Mouse (Mus musculus): ENCODE results near the gene Scyl1. TPM values are rescaled to one million over a fixed set of nuclear protein-coding genes. Genes with fewer than 3 reads are reported as not detected.

Gene Scyl1
- polyA plus RNA-seq, 1 experiment from 2014 or later: 80.0 TPM

DNA sequence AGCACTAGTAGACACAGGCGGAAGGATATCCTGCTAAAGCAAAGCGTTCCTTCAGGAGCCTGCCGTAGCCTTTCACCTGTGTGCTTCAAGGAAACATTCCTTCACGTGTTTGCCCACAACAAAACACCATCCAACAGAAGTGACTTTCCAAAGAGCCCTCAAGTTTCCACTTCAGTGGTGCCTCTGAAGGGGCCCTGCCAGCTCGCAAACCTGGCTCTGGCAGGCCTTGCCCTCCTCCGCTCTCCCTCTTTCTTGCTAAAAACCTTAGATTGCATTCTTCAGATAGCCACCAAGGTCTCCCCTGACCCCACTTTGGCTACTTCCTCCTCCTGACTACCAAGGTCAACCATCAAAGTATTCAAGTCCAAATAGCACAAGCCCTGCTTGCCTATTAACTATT is 10.3 kb upstream of the Scyl1 start:
- no peak overlapping the region for H3K9ac ChIP-seq
- H3K4me2 ChIP-seq (replicated peaks): no peak overlapping the region
- no peaks in the 10 kb centered on the region for H3K36me3 ChIP-seq
- no peak for ATAC-seq (ENCODE audit: insufficient number of reproducible peaks, insufficient read depth, low FRiP score, low TSS enrichment)
- no peaks in the 10 kb centered on the region for H3K9me3 ChIP-seq
- no peaks in the 10 kb centered on the region for H3K4me1 ChIP-seq
- H3K27me3 ChIP-seq: no peaks in the 10 kb centered on the region
- WGBS: 87% methylated on average over 6 of the region's 6 CpGs
- H3K27ac ChIP-seq: no peak overlapping the region
- H3K4me3 ChIP-seq: no peak overlapping the region

DNA sequence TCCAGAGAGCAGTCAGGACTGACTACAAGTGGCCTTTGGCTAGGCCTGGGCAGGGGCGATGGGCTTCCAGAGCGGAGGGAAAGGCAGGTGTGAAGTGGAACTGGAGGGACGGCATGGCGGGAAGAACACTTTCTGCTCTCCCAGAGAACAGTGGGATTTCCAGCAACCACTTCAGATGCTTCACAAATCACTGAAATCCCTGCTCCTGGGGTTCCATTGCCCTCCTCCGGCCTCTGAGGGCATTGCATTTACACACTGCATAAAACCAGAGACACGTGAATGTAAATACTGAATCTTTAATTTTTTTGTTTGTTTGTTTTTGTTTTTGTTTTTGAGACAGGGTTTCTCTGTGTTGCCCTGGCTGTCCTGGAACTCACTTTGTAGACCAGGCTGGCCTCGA is 9.0 kb upstream of the Scyl1 start:
- 71% methylated on average over 7 of the region's 7 CpGs for WGBS
- no peaks in the 10 kb centered on the region for H3K4me1 ChIP-seq
- H3K4me3 ChIP-seq: no peak overlapping the region
- no peak overlapping the region for H3K4me2 ChIP-seq (replicated peaks)
- no peak overlapping the region for H3K9ac ChIP-seq
- no peak overlapping the region for H3K27ac ChIP-seq
- no peaks in the 10 kb centered on the region for H3K36me3 ChIP-seq
- H3K9me3 ChIP-seq: no peaks in the 10 kb centered on the region
- ATAC-seq (ENCODE audit: insufficient number of reproducible peaks, insufficient read depth, low FRiP score, low TSS enrichment): no peak
- no peaks in the 10 kb centered on the region for H3K27me3 ChIP-seq

- H3K36me3 ChIP-seq: no peaks in the 10 kb centered on the region
- no peak overlapping the region for H3K9ac ChIP-seq
- no peaks in the 10 kb centered on the region for H3K27me3 ChIP-seq
- H3K9me3 ChIP-seq: no peaks in the 10 kb centered on the region
- no peak overlapping the region for H3K4me2 ChIP-seq (replicated peaks)
- no peak for ATAC-seq (ENCODE audit: insufficient number of reproducible peaks, insufficient read depth, low FRiP score, low TSS enrichment)
- H3K27ac ChIP-seq: no peak overlapping the region
- H3K4me1 ChIP-seq: no peaks in the 10 kb centered on the region
- no peak overlapping the region for H3K4me3 ChIP-seq
- 51% methylated on average over 8 of the region's 8 CpGs for WGBS
Measured at GRCm38 (mm10) chr19:5778312-5778711, 7.1 kb upstream of the Scyl1 start.

- H3K36me3 ChIP-seq: no peaks in the 10 kb centered on the region
- H3K4me2 ChIP-seq (replicated peaks): no peak overlapping the region
- no peak overlapping the region for H3K9ac ChIP-seq
- H3K9me3 ChIP-seq: no peaks in the 10 kb centered on the region
- H3K4me1 ChIP-seq: no peaks in the 10 kb centered on the region
- H3K27ac ChIP-seq: no peak overlapping the region
- no peaks in the 10 kb centered on the region for H3K27me3 ChIP-seq
- no peak overlapping the region for H3K4me3 ChIP-seq
- ATAC-seq (ENCODE audit: insufficient number of reproducible peaks, insufficient read depth, low FRiP score, low TSS enrichment): no peak
- 75% methylated on average over 9 of the region's 9 CpGs for WGBS
Measured at GRCm38 (mm10) chr19:5777387-5778032, 6.3 kb upstream of the Scyl1 start.

DNA sequence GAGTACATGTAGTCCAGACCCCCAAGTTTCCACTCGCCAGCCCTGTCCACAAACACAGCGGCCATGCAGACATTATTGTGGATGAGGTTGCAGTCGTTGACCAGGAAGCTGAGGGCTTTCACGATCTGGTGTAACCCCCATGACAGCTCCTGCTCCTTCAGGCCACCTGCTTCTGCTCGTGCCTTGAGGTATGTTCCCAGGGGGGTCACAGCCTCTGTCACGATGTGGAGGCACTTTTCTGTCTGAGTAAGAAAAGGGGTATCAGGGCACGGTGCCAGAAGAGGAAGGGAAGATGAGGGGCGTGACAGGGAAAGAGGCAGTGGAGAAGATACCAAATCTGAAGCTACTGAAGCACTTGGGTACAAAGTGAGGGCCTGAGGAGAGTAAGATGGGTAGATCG is 908 bp downstream of the Scyl1 start:
- no peaks in the 10 kb centered on the region for H3K27me3 ChIP-seq
- peak overlapping the region; percentile 88 for H3K4me2 ChIP-seq (replicated peaks)
- peaks cover 40% of the 10 kb centered on the region for H3K36me3 ChIP-seq
- WGBS: 43% methylated on average over 9 of the region's 9 CpGs
- ATAC-seq (ENCODE audit: insufficient number of reproducible peaks, insufficient read depth, low FRiP score, low TSS enrichment): no peak
- no peaks in the 10 kb centered on the region for H3K9me3 ChIP-seq
- H3K4me1 ChIP-seq: peaks cover 11% of the 10 kb centered on the region
- H3K9ac ChIP-seq: peak overlapping the region; percentile 92
- peak overlapping the region; percentile 82 for H3K27ac ChIP-seq
- peak overlapping the region; percentile 88 for H3K4me3 ChIP-seq

DNA sequence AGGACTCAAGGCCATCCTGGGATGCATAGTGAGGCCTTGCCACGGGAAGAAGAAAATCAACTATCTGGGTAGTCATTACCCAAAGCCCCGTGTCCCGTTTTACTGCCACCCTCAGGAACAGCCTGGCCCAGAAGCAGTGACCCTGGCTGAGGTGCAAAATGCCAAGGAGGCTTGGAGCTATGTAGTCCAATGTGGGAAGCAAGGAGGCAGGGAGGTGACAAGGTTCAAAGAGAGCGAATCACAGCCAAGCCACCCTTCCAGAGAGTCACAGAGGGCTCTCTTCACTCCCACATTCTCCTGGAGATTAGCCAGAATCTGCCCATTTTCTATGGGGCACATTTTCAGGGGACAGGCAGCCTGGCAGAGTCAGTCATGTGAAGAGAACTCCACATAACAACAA is 3.9 kb downstream of the Scyl1 start:
- no peaks in the 10 kb centered on the region for H3K27me3 ChIP-seq
- H3K9me3 ChIP-seq: no peaks in the 10 kb centered on the region
- no peak overlapping the region for H3K9ac ChIP-seq
- no peak overlapping the region for H3K4me3 ChIP-seq
- H3K4me1 ChIP-seq: peaks cover 11% of the 10 kb centered on the region
- ATAC-seq (ENCODE audit: insufficient number of reproducible peaks, insufficient read depth, low FRiP score, low TSS enrichment): no peak
- WGBS: 97% methylated on average over 4 of the region's 4 CpGs
- H3K4me2 ChIP-seq (replicated peaks): no peak overlapping the region
- no peak overlapping the region for H3K27ac ChIP-seq
- H3K36me3 ChIP-seq: peaks cover 67% of the 10 kb centered on the region

GRCm38 (mm10) chr19:5763163-5763562 is 8.1 kb downstream of the Scyl1 start:
- Histone ChIP-seq H3K27me3 (peaks cover 6% of the 10 kb centered on the region), H3K9me3 (no peaks in the 10 kb centered on the region), H3K4me2 (replicated peaks) (no peak overlapping the region), H3K4me1 (no peaks in the 10 kb centered on the region), H3K36me3 (peaks cover 93% of the 10 kb centered on the region), H3K9ac (no peak overlapping the region), H3K4me3 (no peak overlapping the region), H3K27ac (no peak overlapping the region)
- no peak for ATAC-seq (ENCODE audit: insufficient number of reproducible peaks, insufficient read depth, low FRiP score, low TSS enrichment)
- 92% methylated on average over 6 of the region's 6 CpGs for WGBS

GRCm38 (mm10) chr19:5758878-5759403 is 12.3 kb downstream of the Scyl1 start:
- no peaks in the 10 kb centered on the region for H3K9me3 ChIP-seq
- ATAC-seq (ENCODE audit: insufficient number of reproducible peaks, insufficient read depth, low FRiP score, low TSS enrichment): no peak
- no peak overlapping the region for H3K4me2 ChIP-seq (replicated peaks)
- no peak overlapping the region for H3K4me3 ChIP-seq
- H3K27me3 ChIP-seq: peaks cover 40% of the 10 kb centered on the region
- H3K4me1 ChIP-seq: peaks cover 14% of the 10 kb centered on the region
- H3K27ac ChIP-seq: no peak overlapping the region; the same call in 1 of the 2 replicates
- peaks cover 71% of the 10 kb centered on the region for H3K36me3 ChIP-seq
- 88% methylated on average over 14 of the region's 14 CpGs for WGBS
- no peak overlapping the region for H3K9ac ChIP-seq

- Histone ChIP-seq H3K27me3 (peaks cover 57% of the 10 kb centered on the region), H3K4me1 (peaks cover 14% of the 10 kb centered on the region), H3K4me2 (replicated peaks) (peak overlapping the region; percentile 45), H3K9me3 (no peaks in the 10 kb centered on the region), H3K27ac (no peak overlapping the region; the same call in 1 of the 2 replicates), H3K36me3 (peaks cover 61% of the 10 kb centered on the region), H3K4me3 (peak overlapping the region; percentile 21), H3K9ac (peak overlapping the region; percentile 32)
- no peak for ATAC-seq (ENCODE audit: insufficient number of reproducible peaks, insufficient read depth, low FRiP score, low TSS enrichment)
- 16% methylated on average over 34 of the region's 36 CpGs for WGBS
Measured at GRCm38 (mm10) chr19:5756991-5757636, 14.1 kb downstream of the Scyl1 start.

DNA sequence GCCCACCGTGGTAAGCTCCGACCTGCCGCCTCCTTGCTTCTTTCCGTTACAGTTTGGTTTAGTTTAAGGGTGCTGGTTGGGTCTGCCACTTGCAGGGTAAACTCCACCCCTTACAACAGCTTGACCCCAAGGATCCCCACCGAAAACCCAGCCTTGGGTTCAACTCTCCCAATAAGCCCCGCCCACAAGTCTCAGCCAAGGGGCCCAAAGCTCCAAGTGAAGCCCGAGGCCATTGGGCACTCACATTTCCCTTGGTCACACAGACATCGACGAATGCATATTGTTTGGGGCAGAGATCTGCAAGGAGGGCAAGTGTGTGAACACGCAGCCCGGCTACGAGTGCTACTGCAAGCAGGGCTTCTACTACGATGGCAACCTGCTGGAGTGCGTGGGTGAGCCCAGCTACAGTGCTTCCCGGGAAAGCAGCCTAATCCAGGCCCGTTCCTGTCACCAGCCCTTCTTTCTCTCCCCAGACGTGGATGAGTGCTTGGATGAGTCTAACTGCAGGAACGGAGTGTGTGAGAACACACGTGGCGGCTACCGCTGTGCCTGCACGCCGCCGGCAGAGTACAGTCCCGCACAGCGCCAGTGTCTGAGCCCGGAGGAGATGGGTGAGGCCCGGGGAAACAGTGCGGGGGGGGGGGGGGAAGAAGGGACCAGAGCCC is 14.8 kb downstream of the Scyl1 start:
- 9% methylated on average over 28 of the region's 29 CpGs for WGBS
- H3K4me1 ChIP-seq: peaks cover 17% of the 10 kb centered on the region
- no peak overlapping the region for H3K27ac ChIP-seq
- H3K27me3 ChIP-seq: peaks cover 63% of the 10 kb centered on the region
- H3K36me3 ChIP-seq: peaks cover 55% of the 10 kb centered on the region
- peak overlapping the region; percentile 32 for H3K9ac ChIP-seq
- H3K4me2 ChIP-seq (replicated peaks): peak overlapping the region; percentile 45
- peak overlapping the region; percentile 21 for H3K4me3 ChIP-seq
- no peak for ATAC-seq (ENCODE audit: insufficient number of reproducible peaks, insufficient read depth, low FRiP score, low TSS enrichment)
- no peaks in the 10 kb centered on the region for H3K9me3 ChIP-seq

DNA sequence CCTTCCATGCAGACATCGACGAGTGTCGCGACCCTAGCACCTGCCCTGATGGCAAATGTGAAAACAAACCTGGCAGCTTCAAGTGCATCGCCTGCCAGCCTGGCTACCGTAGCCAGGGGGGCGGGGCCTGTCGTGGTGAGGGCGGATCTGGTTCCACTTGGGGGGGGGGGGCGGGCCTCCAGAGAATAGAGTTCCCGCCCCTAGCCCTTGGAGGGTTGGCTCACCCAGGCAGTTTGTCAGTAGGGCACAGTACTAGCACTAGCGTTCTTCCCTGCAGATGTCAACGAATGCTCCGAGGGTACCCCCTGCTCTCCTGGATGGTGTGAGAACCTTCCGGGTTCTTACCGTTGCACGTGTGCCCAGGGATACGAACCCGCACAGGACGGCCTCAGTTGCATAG is 19.5 kb downstream of the Scyl1 start:
- Histone ChIP-seq H3K27ac (no peak overlapping the region), H3K9me3 (no peaks in the 10 kb centered on the region), H3K36me3 (peaks cover 9% of the 10 kb centered on the region; the same call in 1 of the 2 replicates), H3K4me1 (peaks cover 17% of the 10 kb centered on the region), H3K27me3 (peaks cover 83% of the 10 kb centered on the region), H3K9ac (no peak overlapping the region), H3K4me3 (no peak overlapping the region), H3K4me2 (replicated peaks) (peak overlapping the region; percentile 30)
- no peak for ATAC-seq (ENCODE audit: insufficient number of reproducible peaks, insufficient read depth, low FRiP score, low TSS enrichment)
- 6% methylated on average over 20 of the region's 20 CpGs for WGBS

DNA sequence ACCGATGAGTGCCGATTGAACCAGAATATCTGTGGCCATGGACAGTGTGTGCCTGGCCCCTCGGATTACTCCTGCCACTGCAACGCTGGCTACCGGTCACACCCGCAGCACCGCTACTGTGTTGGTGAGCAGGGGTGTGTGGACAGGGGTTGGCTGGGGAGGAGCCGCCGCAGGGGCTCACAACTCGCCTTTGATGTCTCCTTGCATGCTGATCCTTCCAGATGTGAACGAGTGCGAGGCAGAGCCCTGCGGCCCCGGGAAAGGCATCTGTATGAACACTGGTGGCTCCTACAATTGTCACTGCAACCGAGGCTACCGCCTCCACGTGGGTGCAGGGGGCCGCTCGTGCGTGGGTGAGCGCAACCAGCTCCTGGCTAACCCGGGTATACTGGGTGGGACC is 20.3 kb downstream of the Scyl1 start:
- WGBS: 6% methylated on average over 22 of the region's 22 CpGs
- Histone ChIP-seq H3K4me3 (no peak overlapping the region), H3K9ac (peak overlapping the region; percentile 35; the same call in 1 of the 2 replicates), H3K9me3 (no peaks in the 10 kb centered on the region), H3K4me2 (replicated peaks) (peak overlapping the region; percentile 30), H3K36me3 (peaks cover 9% of the 10 kb centered on the region; the same call in 1 of the 2 replicates), H3K4me1 (peaks cover 18% of the 10 kb centered on the region), H3K27me3 (peaks cover 82% of the 10 kb centered on the region), H3K27ac (no peak overlapping the region)
- ATAC-seq (ENCODE audit: insufficient number of reproducible peaks, insufficient read depth, low FRiP score, low TSS enrichment): no peak

Data from embryonic facial prominence, embryonic 12.5 days (tissue).